Mouse (Mus musculus) cerebellum, adult 11 months (tissue): Measurements from ENCODE around the gene S100a13.

ENCODE experiments used
- DNase-seq: peaks from one replicate; pipeline ENCODE4 v3.0.0; 2022

The S100a13 gene

DNA sequence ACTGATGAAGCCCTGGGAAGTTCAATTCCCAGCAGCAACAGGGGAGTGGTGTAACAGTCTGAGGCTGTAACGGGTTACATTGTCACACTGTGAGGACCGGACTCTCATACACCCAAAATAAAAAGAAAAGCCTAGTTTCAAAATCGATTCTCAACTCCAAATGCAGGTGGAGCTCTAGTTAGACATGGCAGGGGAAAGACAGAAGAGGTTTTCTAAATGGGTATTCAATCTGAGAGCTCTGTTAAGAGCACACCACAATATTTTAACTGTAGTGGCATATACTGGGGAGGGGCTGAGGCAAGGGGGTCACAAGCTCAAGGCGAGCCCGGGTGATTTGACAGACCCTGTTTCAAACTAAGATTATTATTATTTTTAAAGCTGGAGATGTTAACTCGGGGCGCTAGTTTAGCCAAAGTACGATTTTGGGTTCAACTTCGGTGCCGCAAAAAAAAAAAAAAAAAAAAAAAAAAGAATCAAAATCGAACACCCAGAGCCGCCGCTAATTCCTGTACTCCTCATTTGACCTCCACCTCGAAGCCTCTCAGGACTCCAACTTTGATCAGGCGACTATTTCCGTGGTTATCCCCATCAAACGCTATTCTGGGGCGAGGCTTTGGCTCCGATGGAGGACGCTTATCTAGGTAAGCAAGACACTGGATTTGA is 5.8 kb upstream of the S100a13 start:
- no peak for DNase-seq

DNA sequence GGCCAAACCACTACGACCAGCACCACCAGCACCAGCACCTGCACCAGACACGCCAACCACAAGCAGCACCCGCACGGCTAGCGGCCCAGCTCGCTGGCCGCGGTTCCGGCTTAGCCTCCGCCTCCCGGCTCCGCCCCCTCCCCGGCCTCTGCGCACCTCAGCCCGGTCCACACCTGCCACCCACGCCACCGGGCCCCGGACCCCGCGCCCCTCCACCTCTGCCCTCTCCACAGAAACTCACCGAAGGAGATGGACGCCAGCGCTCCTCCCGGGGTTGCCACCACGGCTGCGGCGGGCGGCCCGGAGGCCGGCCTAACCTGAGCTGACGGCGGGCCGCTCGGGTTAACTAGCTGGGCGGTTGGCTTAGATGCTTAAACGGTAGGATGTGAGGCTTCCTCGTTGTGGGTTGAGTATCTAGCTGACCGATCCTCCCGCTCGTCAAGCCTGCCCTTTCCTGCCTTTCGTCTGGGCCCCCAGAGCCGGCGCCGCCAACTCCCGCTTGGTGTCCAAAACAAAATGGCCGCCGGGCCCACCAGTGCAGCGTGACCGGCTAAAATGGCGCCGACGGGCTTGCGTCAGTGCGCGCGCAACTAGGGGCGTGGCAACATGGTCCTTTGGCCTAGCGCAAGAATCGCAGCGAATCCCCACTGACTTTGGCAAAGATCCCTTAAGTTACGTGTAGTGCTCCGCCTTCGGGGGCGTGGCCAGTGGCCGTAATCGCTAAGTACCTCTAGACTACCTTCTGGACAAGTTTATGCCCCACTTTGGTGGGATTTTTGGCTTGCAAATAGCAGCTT is 5.1 kb upstream of the S100a13 start, which contains the start of gene Chtop:
Gene Chtop, minus strand, starts transcription at position 549 of the 797 bp plus-strand sequence.
- peak; percentile 99 for DNase-seq

DNA sequence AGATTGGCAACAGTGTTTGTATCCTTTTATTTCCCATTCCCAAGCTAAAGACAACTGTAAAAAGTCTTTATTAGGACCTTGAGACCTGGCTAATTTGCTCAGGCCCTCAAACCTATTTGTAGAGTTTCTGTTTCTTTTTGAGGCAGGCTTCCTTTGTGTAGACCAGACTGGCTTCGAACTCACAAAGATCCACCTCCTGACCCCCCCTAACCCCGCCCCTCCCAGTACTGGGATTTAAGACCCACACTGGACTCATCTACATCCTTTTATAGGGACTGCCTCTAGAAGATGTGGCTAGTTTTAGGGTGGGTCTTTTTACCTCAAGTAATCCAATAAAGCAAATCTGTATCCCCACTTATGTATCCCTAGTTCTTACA is 4.5 kb upstream of the S100a13 start:
- DNase-seq, result no peak

DNA sequence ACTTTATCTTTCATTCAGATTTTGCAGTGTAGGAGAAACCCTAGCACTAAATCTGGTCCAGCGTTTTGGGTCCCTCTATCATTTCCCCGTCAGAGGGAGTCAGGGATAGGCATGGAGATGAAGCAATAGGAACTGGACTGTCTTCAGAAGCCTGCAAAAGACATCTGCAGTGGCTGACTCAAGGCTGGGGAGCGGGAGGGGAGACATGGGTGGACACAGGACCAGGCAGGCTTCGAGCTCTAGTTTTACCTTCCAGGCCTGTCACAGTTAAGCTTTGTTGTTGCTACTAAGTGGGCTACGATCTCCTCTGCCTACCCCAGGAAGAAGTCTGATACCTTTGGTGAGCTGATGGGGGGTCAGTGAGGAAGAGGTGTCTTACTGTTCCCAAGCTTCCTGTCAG is 2.0 kb upstream of the S100a13 start:
- DNase-seq, result no peak

DNA sequence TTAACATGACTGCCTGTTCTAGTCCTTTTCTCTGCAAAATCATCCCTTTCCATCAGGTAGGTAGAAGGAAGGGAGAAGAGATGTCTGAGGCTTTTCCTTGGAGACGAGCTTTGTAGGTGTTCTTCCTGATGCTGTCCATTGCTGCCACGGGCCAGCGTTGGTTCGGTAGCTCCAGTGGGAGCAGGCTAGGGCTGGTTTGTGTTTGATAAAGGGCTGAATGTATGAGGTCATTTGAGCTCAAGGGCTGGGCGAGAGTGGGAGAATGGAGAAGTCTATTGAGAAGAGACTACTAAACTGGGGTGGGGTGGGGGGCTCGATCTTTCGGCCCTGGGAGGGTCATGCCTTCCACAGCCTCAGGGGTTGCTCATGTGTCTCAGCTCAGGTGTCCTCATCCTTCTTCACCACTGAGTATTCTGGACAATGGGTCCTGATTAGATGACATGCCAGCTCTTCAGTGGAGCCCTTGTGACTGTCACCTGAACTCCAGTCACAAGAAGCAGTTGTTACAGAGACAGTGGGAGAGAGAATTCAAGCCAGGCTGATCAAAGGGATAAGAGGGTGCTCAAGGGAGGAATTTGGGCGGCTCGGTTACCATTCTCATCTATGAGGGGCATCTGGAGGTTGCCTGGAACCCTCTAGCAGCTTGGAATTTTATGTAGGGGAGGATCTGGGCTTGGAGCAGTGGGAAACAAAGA is 1.1 kb upstream of the S100a13 start:
- DNase-seq, result no peak

DNA sequence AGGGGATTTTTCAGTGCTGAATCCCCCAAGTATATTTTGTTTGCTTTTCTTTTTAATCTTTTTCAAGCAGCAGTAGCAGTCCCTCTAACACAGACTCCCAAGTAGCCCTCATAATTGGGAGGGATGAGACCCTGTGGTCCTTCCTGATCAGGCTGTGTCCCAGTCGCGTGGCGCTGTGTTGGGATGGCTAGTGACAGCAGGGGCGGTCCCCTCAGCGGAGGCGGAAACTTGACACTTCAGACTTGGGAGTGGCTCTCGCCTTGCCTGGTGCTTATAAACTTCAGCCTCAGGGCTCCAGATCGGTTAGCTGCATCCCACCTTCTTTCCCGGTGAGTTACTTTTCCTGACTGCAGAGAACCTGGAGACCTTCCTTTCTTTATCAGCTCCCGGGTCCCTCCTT is 456 bp downstream of the S100a13 start:
- no peak for DNase-seq

DNA sequence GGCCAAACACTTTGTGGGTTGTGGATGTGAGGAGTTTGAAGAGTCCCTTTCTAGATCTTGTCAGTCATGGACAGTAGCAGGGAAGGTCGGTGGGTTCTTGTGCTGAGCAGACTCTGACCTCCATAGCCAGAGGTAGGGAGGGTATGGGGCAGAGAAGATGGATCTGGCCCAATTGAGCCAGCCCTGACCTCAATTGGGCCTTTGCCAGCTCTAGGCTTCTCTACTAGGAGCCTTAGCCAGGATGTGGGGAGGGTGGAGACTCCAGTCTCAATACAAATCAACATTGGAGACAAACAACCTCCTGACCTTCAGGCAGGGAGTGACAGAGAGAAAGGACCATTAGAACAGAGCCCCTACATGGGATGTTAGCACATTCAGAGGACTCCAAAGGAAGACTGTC is 1.0 kb downstream of the S100a13 start:
- no peak for DNase-seq

DNA sequence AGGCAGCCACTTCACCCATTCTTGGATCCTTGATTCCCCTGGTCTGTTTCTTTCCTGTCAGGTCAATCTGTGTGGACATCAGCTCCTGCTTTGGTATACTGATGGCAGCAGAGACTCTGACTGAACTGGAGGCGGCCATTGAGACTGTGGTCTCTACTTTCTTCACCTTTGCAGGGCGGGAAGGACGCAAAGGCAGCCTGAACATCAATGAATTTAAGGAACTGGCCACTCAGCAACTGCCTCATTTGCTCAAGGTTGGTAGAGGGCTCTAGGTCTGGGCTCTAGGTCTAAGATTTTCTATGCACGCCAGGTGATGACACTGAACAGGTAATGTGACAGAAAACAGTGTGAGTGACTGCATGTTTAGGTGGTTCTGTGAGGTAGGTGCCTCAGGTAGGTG is 1.6 kb downstream of the S100a13 start:
- DNase-seq, result no peak

DNA sequence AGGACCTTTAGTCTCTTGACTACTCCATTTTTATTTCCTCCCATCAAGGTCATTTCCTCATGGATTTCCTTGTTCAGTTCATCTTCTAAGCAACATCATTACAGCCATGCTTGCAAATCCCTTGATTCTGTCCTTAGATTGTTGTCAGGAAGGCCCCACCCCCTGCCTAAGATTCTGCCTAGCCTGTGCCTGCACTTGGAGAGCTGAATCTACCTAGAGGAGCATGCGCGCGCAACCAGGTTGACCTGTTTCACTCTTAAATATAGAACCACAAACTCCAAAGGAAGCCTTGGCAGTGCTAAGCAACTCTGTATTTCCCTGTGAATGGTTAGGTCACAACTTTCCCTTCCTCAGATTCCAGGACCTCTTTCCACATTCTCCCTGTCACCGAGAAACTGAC is 3.5 kb downstream of the S100a13 start:
- no peak for DNase-seq

DNA sequence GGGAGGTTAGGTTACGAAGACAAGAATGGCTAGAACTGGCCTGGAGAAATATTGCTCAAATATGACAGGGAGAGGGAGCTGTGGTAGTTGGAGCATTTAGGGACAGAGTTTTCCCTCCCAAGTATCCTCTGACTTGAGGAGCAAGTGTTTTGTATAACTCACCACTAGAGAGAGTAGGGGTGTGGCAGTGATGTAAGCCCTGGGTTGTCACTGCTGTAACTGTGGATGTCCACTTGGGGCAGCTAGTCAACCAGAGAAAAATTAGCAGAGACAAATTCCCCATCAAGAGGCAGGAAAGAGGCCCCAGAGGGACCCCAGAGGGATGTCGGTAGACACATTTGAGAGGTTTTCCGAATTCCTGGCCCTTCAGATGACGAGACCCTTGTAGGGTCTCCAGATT is 11.2 kb downstream of the S100a13 start:
- DNase-seq, result no peak

DNA sequence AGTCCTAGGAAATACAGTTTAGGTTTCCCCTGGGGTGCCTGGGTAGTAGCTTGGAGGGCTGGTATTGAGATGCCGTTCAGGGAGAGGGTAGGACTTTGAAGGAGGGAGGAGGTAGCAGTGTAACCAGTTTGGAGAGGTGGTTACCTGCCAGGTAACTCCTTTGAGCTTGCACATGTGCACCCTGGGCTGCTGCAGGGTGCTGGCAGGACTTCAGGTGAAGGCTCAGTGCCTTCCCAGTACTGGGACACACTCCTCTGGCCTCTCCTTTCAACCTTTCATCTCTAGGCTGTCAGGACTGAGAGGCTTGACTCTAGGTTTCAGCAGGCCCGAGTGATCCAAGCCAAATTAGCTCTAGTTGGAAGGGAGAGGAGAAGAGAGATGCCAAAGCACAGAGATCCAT is 11.8 kb downstream of the S100a13 start:
- no peak for DNase-seq

DNA sequence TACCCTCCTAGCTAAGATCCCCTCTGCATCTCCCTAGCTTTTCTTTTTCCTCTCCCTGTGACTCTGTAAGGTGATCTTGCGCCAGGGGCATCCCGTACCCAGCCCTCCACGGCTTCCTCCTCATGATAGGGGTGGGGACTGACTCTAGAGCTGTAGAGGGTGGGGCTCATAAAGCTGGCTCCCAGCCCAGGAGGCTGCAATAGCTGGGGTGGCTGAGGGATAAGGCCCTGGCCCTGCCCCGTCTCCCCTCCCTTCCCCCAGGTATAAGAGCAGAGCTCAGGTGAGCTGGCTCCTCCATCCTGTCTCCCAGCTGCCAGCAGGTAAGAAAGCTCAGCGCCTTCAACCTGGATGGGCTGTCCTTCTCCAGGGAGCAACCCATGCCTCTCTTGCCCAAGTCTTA is 12.3 kb downstream of the S100a13 start, which contains the start of gene S100a14:
Gene S100a14, plus strand, starts transcription at position 277 of the 400 bp plus-strand sequence.
- DNase-seq, result no peak

DNA sequence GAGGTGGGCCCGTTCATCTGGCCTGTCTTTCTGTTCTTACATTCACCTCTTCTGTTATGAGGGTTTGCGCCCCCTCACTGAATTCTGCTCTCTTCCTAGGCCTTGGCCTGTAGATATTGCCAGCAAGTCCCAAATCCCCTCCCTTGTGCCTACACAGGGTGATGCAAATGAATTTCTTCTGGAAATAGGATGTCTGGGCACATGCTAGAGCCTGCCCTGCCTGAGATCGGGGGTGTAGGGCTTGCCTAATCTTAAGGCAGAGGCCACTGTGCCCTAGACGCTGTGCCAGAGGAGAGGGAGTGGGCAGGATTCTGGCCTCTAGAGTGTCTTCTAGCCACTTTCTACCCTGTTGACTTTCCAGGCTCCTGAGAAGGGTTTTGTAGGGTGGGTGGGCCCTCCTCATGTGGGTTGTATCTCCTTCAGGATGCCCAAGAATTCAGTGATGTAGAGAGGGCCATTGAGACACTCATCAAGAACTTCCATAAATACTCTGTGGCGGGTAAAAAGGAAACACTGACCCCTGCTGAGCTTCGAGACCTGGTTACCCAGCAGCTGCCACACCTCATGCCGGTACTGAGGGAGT is 13.1 kb downstream of the S100a13 start:
- no peak for DNase-seq

DNA sequence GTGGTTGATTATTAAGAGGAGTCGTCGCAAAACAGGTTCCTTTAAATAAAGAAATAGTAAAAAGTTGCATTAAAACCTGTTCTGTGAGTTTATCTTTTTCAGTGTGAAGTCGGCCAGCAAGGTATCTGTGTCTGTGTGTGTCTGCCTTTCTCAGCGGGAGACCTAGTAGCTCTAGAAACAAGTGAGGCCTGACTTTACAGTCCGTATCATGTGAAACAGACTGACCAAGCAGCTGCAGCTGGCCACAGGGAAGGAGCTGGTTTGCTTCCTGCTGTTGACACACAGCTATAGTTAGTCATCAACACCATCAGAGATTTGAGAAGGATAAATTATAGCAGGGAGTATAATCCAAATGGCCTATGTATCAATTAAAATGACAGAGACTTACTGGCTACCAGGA is 17.5 kb downstream of the S100a13 start:
- no peak for DNase-seq

DNA sequence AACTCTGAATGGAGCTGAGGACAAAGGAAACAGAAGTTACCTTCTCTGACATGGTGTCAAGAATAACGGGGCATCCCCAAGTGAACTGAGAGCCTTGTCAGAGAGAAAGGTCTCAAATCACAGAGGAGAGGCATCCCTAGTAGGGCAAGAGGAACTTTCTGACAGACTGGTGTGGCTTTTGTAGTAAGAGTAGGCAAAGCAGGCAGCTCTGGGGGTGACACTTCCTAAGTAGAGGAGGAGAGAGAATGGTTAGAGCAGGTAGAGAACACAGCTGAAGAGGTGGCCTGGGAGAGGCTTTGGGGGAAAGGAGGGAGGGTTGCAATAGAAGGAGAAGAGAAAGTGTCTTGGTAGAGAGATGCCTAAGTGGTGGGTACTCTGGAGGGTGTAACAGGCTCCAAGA is 21.2 kb downstream of the S100a13 start:
- no peak for DNase-seq

DNA sequence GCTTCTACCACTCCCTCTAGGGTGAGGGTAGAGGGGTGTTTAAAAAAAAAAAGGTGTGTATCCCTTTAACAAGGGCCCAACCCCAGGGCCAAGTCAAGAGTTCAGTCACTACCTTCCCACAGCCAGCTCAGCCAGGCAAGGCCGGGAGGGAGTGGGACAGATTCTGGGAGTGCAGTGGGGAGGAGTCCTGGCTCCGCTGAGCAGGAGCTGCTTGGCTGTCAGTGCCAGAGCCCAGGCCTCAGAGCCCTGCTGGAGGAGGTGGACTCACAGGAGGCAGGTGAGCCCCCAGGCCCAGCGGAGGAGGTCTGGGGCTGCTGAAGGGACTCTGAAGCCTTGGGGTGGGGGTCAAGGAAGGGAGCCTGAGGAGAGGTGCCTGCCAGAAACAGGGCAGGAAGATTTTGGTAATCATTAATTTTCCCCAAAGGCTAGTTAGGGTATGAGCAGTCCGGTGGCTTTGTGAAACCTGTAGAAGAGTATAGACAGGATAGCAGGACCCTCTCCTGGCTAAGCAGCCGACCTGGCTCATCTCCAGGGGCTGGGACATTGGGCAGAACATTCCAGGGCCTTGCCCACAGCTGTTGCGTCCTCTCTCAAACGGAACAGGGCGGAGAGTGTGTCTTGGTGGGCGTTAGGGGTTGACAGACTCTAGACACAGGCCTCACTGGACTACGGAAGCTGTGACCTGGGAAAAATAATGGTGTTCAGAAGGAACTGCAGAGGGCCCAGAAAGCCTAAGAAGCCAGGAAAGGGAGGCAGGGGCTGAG is 23.1 kb downstream of the S100a13 start, which contains the start of gene S100a16:
Gene S100a16, plus strand, starts transcription at position 114 of the 764 bp plus-strand sequence.
- DNase-seq, result peak; percentile 53

DNA sequence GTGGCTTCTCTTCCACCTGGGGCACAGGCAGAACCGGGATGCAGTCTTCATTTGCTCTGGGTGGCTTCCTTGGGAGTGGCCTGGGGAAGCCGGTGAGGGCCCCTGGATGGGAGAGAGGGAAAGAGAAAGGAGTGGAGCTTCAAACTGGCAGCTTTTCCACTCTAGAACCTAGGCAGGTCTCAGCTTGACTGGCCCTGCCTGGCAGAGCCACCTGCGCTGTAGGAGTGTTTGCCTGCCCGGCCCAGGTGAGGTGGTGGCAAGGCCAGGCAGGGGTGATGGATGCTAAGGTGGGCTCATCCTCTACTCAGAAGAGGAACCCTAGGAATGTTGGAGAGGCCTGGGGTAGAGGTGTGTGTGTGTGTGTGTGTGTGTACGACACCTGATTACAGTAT is 23.7 kb downstream of the S100a13 start:
- no peak for DNase-seq

DNA sequence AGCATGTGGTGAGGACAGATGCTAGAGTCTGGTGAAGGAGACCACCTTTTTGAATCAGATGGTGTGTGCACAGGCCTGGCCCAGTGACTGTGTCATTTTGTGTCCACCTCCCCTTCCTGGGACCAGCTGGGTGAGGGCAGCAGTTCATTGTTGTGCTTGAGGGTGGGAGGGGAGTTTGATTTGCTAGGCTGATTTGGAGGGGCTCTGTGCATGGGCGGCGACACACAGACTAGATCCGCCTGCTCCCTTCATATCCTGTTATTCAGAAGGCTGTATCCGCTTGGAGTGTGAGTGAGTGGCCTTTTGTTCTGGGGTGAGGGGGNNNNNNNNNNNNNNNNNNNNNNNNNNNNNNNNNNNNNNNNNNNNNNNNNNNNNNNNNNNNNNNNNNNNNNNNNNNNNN is 26.7 kb downstream of the S100a13 start:
- DNase-seq, result no peak

DNA sequence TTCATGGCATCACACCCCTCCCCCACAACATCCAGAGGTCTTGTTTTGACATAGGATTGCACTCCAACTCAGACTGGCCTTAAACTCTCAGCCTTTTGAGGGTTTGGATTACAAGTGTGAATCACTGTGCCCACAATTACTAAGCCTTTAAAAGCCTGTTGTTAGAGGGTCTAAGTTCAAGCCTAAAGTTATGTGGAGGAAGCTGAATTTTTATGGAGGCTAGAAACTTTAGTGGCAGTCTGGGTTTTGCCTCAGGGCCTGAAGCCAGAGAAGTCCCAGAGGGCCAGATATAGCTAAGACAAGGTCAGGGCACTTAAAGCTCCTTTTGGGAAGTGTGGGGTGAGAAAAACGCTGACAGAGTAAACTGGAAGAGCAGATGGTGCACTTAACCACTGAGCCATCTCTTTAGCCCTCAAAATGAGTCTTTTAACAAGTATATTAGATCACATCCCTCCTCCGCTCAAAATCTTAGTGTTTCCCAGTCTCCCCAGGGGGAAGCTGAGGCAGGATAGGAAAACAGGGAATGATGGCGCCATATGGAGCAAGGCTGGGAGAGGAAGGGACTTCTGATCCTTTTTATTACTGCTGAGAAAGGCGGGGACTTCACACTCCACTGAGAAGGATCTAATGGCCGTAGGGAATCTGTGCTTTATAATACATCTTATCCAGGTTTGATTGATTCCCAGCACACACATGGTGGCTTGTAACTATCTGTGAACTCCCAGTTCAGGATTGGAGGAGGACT is 35.6 kb downstream of the S100a13 start:
- no peak for DNase-seq

DNA sequence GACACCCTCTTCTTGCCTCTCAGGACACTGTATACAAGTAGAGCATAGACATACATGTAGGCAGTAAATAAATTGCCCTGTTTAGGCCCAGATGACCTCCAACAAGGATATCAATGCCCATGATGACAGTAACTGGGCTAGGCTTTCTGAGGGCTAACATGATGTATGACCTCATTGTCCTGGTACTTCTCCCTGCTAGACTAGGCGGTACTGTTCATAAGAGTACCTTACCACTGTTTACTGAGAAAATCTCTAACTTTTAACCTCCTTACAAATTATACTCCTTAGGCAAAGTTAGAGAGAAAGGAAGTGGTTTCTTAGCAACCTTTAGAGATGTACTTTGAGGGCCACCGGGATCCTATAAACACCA is 36.2 kb downstream of the S100a13 start:
- no peak for DNase-seq

DNA sequence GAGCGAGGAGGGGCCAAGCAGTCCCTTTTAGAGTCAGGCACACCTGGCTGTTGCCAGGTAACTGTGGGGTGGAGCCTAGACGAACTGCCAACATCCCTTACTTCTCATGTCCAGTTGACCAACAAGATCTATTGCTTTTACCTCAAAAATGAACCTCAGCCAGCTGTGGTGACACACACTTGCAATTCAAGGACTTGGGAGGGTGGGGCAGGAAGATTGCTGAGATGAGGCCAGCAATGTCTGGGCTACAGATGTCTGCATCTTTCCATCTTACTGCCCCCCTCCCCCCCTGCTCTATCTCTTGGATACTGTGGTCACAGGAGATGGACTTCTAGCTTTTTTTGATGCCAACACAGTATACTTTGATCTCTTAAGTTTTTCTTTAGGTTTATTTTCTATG is 38.0 kb downstream of the S100a13 start:
- DNase-seq, result no peak

DNA sequence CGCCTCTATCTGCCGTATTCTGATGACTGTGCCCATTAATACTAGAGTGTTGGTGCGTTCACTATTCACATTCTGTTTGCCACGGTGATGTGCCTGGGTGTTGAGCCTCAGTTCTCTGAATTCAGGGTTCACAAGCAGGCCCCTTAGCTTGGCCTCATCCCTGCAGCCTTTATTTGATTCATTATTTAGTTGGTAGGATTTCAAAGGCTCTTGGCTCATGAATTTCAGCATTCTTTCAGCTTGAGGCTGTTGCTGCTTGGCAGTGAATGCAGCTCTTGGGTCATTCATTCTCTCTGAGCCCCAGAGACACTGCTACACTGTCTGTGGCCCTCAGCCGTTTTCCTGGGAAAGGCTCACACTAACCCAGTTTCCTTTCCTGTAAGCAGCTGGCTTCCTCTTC is 41.7 kb downstream of the S100a13 start:
- DNase-seq, result no peak
